ENCODE assay signal across 17 mouse cellular contexts in the genomic region with DNA sequence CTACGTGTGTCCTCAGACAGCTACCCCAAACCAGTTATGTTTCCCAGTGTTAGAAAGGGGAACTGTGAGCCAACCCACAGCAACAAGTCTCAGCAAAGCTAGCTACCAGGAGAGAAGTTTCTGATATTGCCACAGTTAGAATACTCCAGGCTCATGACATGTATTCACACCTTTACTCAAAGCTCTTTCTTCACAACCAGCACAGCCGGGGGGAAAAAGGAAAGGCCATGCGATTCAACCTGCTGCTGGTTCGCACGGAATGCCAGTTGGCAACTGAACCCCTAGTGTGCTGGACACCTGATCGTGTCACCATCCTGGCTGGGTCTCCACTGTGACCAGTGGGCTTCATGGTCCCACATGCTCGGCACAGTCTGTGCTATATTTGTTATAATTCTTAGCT. TPM values are rescaled to one million over a fixed set of nuclear protein-coding genes. Genes with fewer than 3 reads are reported as not detected.
DNase-seq lines count a peak whose midpoint lies in the region; ATAC-seq and TF ChIP-seq lines count a peak whose summit lies in the region.
"Had no signal": no experiment of that assay in that cellular context is flagged by ENCODE, and none has a peak within 500 bp of the region (broad histone marks: within the 10 kb centered on the region; RNA-seq: fewer than 3 reads in every experiment).

No protein-coding gene starts in this region.

- TF ChIP-seq POLR2A in MEL (IDR thresholded peaks at IDR 0.05; ENCODE audit: control insufficient read depth in 1 of 2, insufficient read depth in 1 of 2, low read depth in 1 of 2, low read length in 2 of 2, poor library complexity in 1 of 2), result no peak

- H3K9me3 ChIP-seq in kidney, embryonic 15.5 days (replicated peaks), result no peaks in the 10 kb centered on the region
- no peaks in the 10 kb centered on the region for H3K9me3 ChIP-seq in MEL (replicated peaks; ENCODE audit: insufficient read depth, low read length)
- H3K9me3 ChIP-seq in embryonic facial prominence, embryonic 10.5 days, result no peaks in the 10 kb centered on the region
- no peaks in the 10 kb centered on the region for H3K9me3 ChIP-seq in liver, embryonic 15.5 days (replicated peaks)
- H3K9me3 ChIP-seq: forebrain, embryonic 15.5 days; stomach, embryonic 15.5 days had no signal

- 87% methylated on average over 7 of the region's 7 CpGs for WGBS in kidney, embryonic 15.5 days
- 87% methylated on average over 7 of the region's 7 CpGs for WGBS in embryonic facial prominence, embryonic 10.5 days
- WGBS in liver, embryonic 15.5 days (ENCODE audit: insufficient replicate concordance), result 67% methylated on average over 7 of the region's 7 CpGs

- no peak for ATAC-seq in kidney, embryonic 15.5 days (replicated peaks; ENCODE audit: low FRiP score)
- ATAC-seq in liver, embryonic 15.5 days (ENCODE audit: insufficient read depth), result no peak
- no peak for ATAC-seq in activated CD4-positive, CD25-positive, alpha-beta regulatory T cell, adult 4 months

- TF ChIP-seq RAD21 in MEL (IDR thresholded peaks at IDR 0.05; ENCODE audit: low read depth, low read length), result no peak

- no peak overlapping the region; the same call in 1 of the 2 replicates for H3K9ac ChIP-seq in kidney, embryonic 15.5 days
- H3K9ac ChIP-seq in MEL (ENCODE audit: control insufficient read depth, low read depth, low read length, poor library complexity, severe bottlenecking), result no peak overlapping the region
- H3K9ac ChIP-seq in liver, embryonic 15.5 days, result no peak overlapping the region
- H3K9ac ChIP-seq: forebrain, embryonic 15.5 days had no signal

- no peaks in the 10 kb centered on the region for H3K36me3 ChIP-seq in kidney, embryonic 15.5 days
- no peaks in the 10 kb centered on the region for H3K36me3 ChIP-seq in MEL (ENCODE audit: control insufficient read depth in 1 of 2, insufficient read depth in 2 of 2, low read length in 2 of 2)
- no peaks in the 10 kb centered on the region for H3K36me3 ChIP-seq in embryonic facial prominence, embryonic 10.5 days (replicated peaks)
- H3K36me3 ChIP-seq in liver, embryonic 15.5 days (replicated peaks), result no peaks in the 10 kb centered on the region
- H3K36me3 ChIP-seq: forebrain, embryonic 15.5 days; stomach, embryonic 15.5 days had no signal

- TF ChIP-seq EP300 in MEL (IDR thresholded peaks at IDR 0.05; ENCODE audit: low read depth in 1 of 2, low read length in 2 of 2), result no peak

- H3K79me2 ChIP-seq in MEL (ENCODE audit: control insufficient read depth, insufficient read depth, low read length, poor library complexity), result no peaks in the 10 kb centered on the region

- no peak for DNase-seq in kidney, adult 18-20 months
- DNase-seq in MEL (ENCODE audit: low read depth, low spot score), result peak; percentile 32
- no peak for DNase-seq in embryonic facial prominence, embryonic 10.5 days (ENCODE audit: low spot score)
- DNase-seq in gastrocnemius, postnatal 14 days, result no peak
- DNase-seq: adrenal gland, postnatal 25 days; cerebellum, adult 18-20 months; kidney, adult 9 months; lung, adult 2 months; right cerebral cortex, postnatal 14 days had no signal

- no peak overlapping the region for H3K27ac ChIP-seq in kidney, embryonic 15.5 days
- no peak overlapping the region for H3K27ac ChIP-seq in MEL (ENCODE audit: control insufficient read depth, low read depth, low read length)
- H3K27ac ChIP-seq in embryonic facial prominence, embryonic 10.5 days (replicated peaks), result no peak overlapping the region
- no peak overlapping the region for H3K27ac ChIP-seq in liver, embryonic 15.5 days (replicated peaks)
- H3K27ac ChIP-seq: forebrain, embryonic 15.5 days; stomach, embryonic 15.5 days had no signal

- peaks cover 13% of the 10 kb centered on the region for H3K4me1 ChIP-seq in kidney, embryonic 15.5 days
- no peaks in the 10 kb centered on the region for H3K4me1 ChIP-seq in MEL (ENCODE audit: control insufficient read depth in 1 of 2, insufficient read depth in 2 of 2, low read length in 2 of 2)
- H3K4me1 ChIP-seq in embryonic facial prominence, embryonic 10.5 days, result peaks cover 20% of the 10 kb centered on the region
- peaks cover 54% of the 10 kb centered on the region for H3K4me1 ChIP-seq in liver, embryonic 15.5 days (replicated peaks)
- H3K4me1 ChIP-seq: forebrain, embryonic 15.5 days had no signal

- H3K4me2 ChIP-seq in kidney, embryonic 15.5 days, result peak overlapping the region; percentile 68; the same call in 1 of the 2 replicates
- H3K4me2 ChIP-seq in liver, embryonic 15.5 days, result peak overlapping the region; percentile 77

- intact Hi-C loops in gastrocnemius, postnatal 14 days (cut with DNase I; ENCODE audit: low total_unique reads), result no loop called here

- H3K4me3 ChIP-seq in kidney, embryonic 15.5 days (replicated peaks), result peak overlapping the region; percentile 43
- H3K4me3 ChIP-seq in MEL (ENCODE audit: control insufficient read depth in 1 of 2, insufficient read depth in 1 of 2, low read depth in 2 of 2, low read length in 2 of 2), result no peak overlapping the region
- peak overlapping the region; percentile 56; the same call in 1 of the 2 replicates for H3K4me3 ChIP-seq in embryonic facial prominence, embryonic 10.5 days
- H3K4me3 ChIP-seq in liver, embryonic 15.5 days (replicated peaks), result no peak overlapping the region

- TF ChIP-seq CTCF in MEL (IDR thresholded peaks at IDR 0.05 in 2 of 3, conservative IDR thresholded peaks at IDR 0.05 in 1 of 3; ENCODE audit: control insufficient read depth in 1 of 3, insufficient read depth in 1 of 3, low read depth in 2 of 3, low read length in 3 of 3, poor library complexity in 1 of 3, severe bottlenecking in 1 of 3), result no peak

- peaks cover 15% of the 10 kb centered on the region for H3K27me3 ChIP-seq in kidney, embryonic 15.5 days
- no peaks in the 10 kb centered on the region for H3K27me3 ChIP-seq in MEL (ENCODE audit: control insufficient read depth in 1 of 2, insufficient read depth in 2 of 2, low read length in 2 of 2)
- peaks cover 43% of the 10 kb centered on the region for H3K27me3 ChIP-seq in embryonic facial prominence, embryonic 10.5 days (replicated peaks; ENCODE audit: low read depth, poor library complexity, severe bottlenecking)
- peaks cover 13% of the 10 kb centered on the region; the same call in 1 of the 2 replicates for H3K27me3 ChIP-seq in liver, embryonic 15.5 days
- H3K27me3 ChIP-seq: stomach, embryonic 15.5 days had no signal

TF ChIP-seq in MEL, 35 proteins besides CTCF, POLR2A, EP300 and RAD21 (continues in another document):
- TF ChIP-seq ELF1 (IDR thresholded peaks at IDR 0.05; ENCODE audit: low read depth, low read length), result no peak
- TF ChIP-seq MYB (IDR thresholded peaks at IDR 0.05; ENCODE audit: low read depth, low read length), result no peak
- TF ChIP-seq RCOR1 (IDR thresholded peaks at IDR 0.05; ENCODE audit: low read depth, low read length), result no peak
- TF ChIP-seq JUND (IDR thresholded peaks at IDR 0.05; ENCODE audit: low read depth, low read length), result no peak
- TF ChIP-seq POLR2AphosphoS2 (IDR thresholded peaks at IDR 0.05; ENCODE audit: low read length), result no peak
- TF ChIP-seq MXI1 (IDR thresholded peaks at IDR 0.05; ENCODE audit: low read depth, low read length), result no peak
- TF ChIP-seq MAZ (IDR thresholded peaks at IDR 0.05; ENCODE audit: low read depth, low read length), result no peak

RNA-seq across cellular contexts. Expression of a gene that starts 0.8 kb away (rescaled TPM):
- polyA plus RNA-seq in kidney, embryonic 15.5 days (2015; fragmentation: Nextera tagmentation; extraction: Ambion mirVana), result 0.58 and 0.70 TPM in 2 replicates
- not detected in 2 replicates for total RNA-seq in MEL (2012; rRNA removed)
- not detected for polyA plus RNA-seq in MEL (2012; ENCODE audit: insufficient read depth in 1 of 2, insufficient read length in 2 of 2, low read depth in 1 of 2, low replicate concordance in 2 of 2, missing spikeins in 1 of 2)
- 0.11 and 0.15 TPM in 2 replicates for polyA plus RNA-seq in embryonic facial prominence, embryonic 10.5 days (2016; fragmentation: Nextera tagmentation; extraction: Ambion mirVana)
- polyA plus RNA-seq in liver, embryonic 15.5 days (2015; fragmentation: Nextera tagmentation; extraction: Ambion mirVana), result 0.16 and 0.28 TPM in 2 replicates
- polyA plus RNA-seq in activated CD4-positive, CD25-positive, alpha-beta regulatory T cell, adult 4 months (2017; shearing (Covaris generic)), result not detected
- 1 to 10 TPM; 1.3 to 1.6 TPM for total RNA-seq in gastrocnemius, postnatal 14 days (2021)
- polyA plus RNA-seq: hindbrain, embryonic 11.5 days had no signal

RNA-seq across cellular contexts. Expression of a gene that starts 13.2 kb away (rescaled TPM):
- polyA plus RNA-seq in kidney, embryonic 15.5 days (2015; fragmentation: Nextera tagmentation; extraction: Ambion mirVana), result 19.0 and 21.4 TPM in 2 replicates
- 7.3 and 7.4 TPM in 2 replicates for total RNA-seq in MEL (2012; rRNA removed)
- 10 to 100 TPM in 1 of 2 experiments, not detected in 1; 26.4 TPM for polyA plus RNA-seq in MEL (2012; ENCODE audit: insufficient read depth in 1 of 2, insufficient read length in 2 of 2, low read depth in 1 of 2, low replicate concordance in 2 of 2, missing spikeins in 1 of 2)
- 23.3 and 23.8 TPM in 2 replicates for polyA plus RNA-seq in embryonic facial prominence, embryonic 10.5 days (2016; fragmentation: Nextera tagmentation; extraction: Ambion mirVana)
- polyA plus RNA-seq in liver, embryonic 15.5 days (2015; fragmentation: Nextera tagmentation; extraction: Ambion mirVana), result 5.3 and 5.8 TPM in 2 replicates
- polyA plus RNA-seq in activated CD4-positive, CD25-positive, alpha-beta regulatory T cell, adult 4 months (2017; shearing (Covaris generic)), result 1 to 10 TPM; 3.4 to 4.2 TPM
- total RNA-seq in gastrocnemius, postnatal 14 days (2021), result 10 to 100 TPM; 40.5 to 46.2 TPM

RNA-seq across cellular contexts. Expression of a gene that starts 13.6 kb away (rescaled TPM):
- polyA plus RNA-seq in kidney, embryonic 15.5 days (2015; fragmentation: Nextera tagmentation; extraction: Ambion mirVana), result 446 and 492 TPM in 2 replicates
- total RNA-seq in MEL (2012; rRNA removed), result 793 and 801 TPM in 2 replicates
- 100 to 1,000 TPM in 1 of 2 experiments, not detected in 1; 329 TPM for polyA plus RNA-seq in MEL (2012; ENCODE audit: insufficient read depth in 1 of 2, insufficient read length in 2 of 2, low read depth in 1 of 2, low replicate concordance in 2 of 2, missing spikeins in 1 of 2)
- 378 and 386 TPM in 2 replicates for polyA plus RNA-seq in embryonic facial prominence, embryonic 10.5 days (2016; fragmentation: Nextera tagmentation; extraction: Ambion mirVana)
- polyA plus RNA-seq in liver, embryonic 15.5 days (2015; fragmentation: Nextera tagmentation; extraction: Ambion mirVana), result 155 and 216 TPM in 2 replicates
- polyA plus RNA-seq in activated CD4-positive, CD25-positive, alpha-beta regulatory T cell, adult 4 months (2017; shearing (Covaris generic)), result 100 to 1,000 TPM; 209 to 291 TPM
- 100 to 1,000 TPM; 853 to 974 TPM for total RNA-seq in gastrocnemius, postnatal 14 days (2021)

RNA-seq across cellular contexts. Expression of a gene that starts 59.7 kb away (rescaled TPM):
- polyA plus RNA-seq in kidney, embryonic 15.5 days (2015; fragmentation: Nextera tagmentation; extraction: Ambion mirVana), result 0.31 and 0.34 TPM in 2 replicates
- 0.12 TPM in 1 of 2 replicates, not detected in the other for total RNA-seq in MEL (2012; rRNA removed)
- under 1 TPM in 1 of 2 experiments, not detected in 1; 0.07 TPM for polyA plus RNA-seq in MEL (2012; ENCODE audit: insufficient read depth in 1 of 2, insufficient read length in 2 of 2, low read depth in 1 of 2, low replicate concordance in 2 of 2, missing spikeins in 1 of 2)
- polyA plus RNA-seq in embryonic facial prominence, embryonic 10.5 days (2016; fragmentation: Nextera tagmentation; extraction: Ambion mirVana), result 0.16 and 0.39 TPM in 2 replicates
- polyA plus RNA-seq in liver, embryonic 15.5 days (2015; fragmentation: Nextera tagmentation; extraction: Ambion mirVana), result 0.12 TPM in 1 of 2 replicates, not detected in the other
- 1 to 10 TPM in 1 of 2 experiments, under 1 TPM in 1; 0.61 to 1.2 TPM for polyA plus RNA-seq in activated CD4-positive, CD25-positive, alpha-beta regulatory T cell, adult 4 months (2017; shearing (Covaris generic))
- not detected for total RNA-seq in gastrocnemius, postnatal 14 days (2021)
- total RNA-seq: adrenal gland, postnatal 25 days; gastrocnemius, postnatal 4 days; monocyte, adult 5-6 weeks had no signal
- polyA plus RNA-seq: forebrain, embryonic 15.5 days; lung, adult 2 months had no signal

Comparison
In these comparisons a context has a peak if more than half of its experiments do, and no peak if none do; other contexts are left out.
1. H3K4me3 ChIP-seq: peak in kidney, embryonic 15.5 days (single experiment) and embryonic facial prominence, embryonic 10.5 days (single experiment); none in MEL (0 of 2) and liver, embryonic 15.5 days (single experiment).